Mouse (Mus musculus): Measurements from ENCODE around the gene Tmcc3.
A peak's percentile ranks its signal among the peaks of the same experiment; 100 is the strongest.

Gene Tmcc3

DNA sequence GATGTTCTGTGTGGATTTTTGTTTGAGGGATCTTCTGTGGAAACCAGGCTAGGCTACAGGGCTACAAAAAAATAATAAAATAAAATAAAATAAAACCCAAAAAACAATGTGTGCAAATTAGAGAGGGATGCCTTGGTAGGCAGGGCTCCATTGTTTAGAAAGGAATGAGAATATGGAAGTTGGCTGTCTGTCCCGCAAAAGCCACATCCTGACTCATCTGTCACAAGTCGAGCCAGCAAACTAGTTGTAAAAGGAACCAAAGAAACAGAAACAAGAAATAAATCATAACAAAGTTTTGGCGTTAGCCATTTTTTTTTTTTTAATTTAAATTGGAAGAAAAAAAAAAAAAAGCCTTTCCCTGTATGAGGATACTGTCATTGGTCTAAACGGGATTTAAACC lies 105.9 kb downstream of the Tmcc3 start:
- DNase-seq (ENCODE audit: low spot score) = no peak

DNA sequence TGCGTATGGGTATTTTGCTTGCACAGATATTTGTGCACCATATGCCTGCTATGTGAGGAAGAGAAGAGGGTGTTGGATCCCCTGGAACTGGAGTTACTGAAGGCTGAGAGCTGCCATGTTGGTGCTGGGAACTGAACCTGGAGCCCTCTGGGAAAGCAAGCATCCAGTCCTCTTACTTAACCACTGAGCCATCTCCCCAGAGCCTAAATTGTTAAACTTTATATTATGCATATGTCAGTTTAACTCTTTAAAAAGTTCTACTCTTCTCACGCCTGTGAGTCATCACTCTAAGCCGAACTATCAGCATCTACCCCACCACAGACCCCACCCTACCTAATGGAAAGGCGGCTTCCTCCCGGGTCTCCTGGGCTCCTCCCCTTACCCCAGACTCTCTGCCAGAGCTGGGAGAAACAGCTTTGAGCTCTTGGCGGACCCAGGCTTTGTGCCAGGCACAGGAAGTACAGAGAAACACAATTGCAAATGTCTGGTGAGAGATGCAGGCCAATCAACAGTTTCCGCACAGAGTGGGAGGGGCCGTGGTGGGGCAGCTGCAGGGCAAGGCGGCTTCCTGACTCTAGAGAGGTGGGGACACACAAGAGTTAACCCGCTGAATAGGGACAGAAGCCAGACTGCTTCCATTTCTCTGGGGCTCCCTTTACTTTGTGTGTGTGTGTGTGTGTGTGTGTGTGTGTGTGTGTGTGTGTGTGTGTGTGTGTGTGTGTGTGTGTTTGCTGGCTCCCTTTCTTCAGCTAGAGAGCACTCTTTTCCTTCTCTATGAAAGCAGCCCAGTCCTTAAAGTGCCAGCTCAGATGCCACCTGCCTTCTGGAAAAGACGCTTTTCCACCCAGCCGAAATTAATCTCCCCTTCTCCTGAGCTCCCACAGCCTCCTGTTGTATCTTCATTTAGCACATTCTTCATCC lies 114.5 kb downstream of the Tmcc3 start:
- peak; percentile 26 for DNase-seq (ENCODE audit: low spot score)

- no peak for DNase-seq (ENCODE audit: low spot score)
Observed at GRCm38 (mm10) chr10:94426921-94427270, 115.1 kb downstream of the Tmcc3 start.

DNA sequence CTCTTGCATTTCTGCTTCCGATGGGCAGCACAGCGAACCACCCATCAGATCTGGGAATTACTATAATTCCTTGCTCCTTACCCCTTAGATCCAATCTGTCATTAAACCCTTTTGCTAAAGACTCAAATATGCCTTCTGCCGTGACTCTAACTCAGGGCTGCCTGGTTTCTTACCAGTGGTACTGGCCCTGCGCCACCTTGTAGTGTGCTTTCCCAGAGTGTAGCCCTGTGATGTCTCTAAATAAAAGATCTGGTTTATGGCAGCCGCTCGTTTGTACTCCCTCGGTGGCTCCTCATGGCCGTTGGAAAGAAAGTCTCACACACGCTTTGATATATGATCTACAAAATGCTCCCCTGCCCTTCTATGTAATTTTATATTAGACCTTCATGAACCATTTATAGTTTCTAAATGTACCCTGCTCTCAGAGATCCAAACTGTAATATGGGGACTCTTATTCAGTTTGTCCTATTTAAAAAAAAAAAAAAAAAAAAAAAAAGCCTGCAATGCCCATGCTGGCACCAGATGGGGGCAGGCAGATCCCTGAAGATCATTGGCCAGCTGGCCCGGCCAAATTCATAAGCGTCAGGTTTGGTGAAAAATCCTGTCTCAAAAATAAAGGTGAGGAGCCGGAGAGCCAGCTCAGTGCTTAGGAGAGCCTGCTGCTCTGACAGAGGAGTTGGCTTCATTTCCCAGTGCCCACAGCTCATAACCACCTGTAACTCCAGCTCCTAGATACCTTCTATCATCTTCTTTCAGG lies 116.6 kb downstream of the Tmcc3 start:
- no peak for DNase-seq (ENCODE audit: low spot score)

GRCm38 (mm10) chr10:94430566-94430965 lies 118.8 kb downstream of the Tmcc3 start:
- no peak for DNase-seq (ENCODE audit: low spot score)

DNA sequence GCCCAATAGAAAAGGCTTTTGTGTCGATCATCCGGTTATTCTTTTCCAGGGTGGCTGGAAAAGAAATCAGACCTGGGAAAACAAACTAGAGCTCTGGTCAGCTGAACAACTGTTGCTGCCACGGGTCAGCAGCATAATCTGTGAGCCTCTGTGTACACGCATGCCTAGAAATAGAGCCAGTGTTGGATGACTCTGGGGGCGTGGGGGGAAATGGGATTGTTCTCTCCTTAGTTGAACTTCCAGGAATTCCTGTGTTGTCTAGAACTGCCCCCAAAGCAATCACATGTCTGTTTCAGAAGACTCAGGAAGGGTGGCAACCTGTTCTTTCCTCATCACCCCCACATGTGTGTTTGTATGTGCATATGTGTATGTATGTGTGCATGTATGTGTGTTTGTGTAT lies 121.2 kb downstream of the Tmcc3 start:
- no peak for DNase-seq (ENCODE audit: low spot score)

DNA sequence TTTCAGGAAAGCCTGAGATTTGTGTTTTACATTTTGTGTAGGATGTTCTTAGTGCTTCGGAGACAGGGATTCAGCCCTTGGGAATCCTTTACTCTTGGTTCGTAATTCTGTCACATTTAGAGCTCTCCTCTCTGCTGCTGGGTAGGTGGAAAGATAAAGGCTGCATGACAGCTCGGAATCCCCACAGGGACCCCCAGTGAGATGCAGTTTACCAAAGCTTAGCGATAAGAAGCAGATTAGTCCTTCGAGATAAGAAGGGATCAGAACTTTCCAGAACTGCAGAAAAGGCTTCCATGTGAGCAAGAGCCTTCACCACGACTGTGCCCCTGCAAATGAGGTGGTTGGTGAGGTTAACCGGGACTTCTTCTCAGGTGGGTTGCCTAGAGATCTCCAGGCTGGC lies 122.2 kb downstream of the Tmcc3 start:
- no peak for DNase-seq (ENCODE audit: low spot score)

GRCm38 (mm10) chr10:94442725-94443124 lies 131.0 kb downstream of the Tmcc3 start:
- no peak for DNase-seq (ENCODE audit: low spot score)

DNA sequence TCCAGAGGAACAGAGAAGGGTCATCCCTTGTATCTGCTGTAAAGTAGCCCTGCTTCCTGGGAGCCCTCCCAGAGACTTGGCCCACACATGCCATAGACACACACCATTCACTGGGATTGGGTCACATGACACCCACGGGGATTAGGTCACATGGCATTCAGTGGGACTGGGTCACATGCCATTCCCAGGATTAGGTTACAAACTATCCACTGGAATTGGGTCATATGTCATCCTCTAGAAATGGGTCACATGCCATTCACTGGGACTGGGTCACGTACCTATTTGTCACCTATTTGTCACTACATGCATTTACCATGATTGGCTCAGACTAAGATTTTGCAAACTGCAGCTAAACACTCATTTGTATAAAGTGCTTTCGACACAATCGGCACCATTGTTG lies 131.7 kb downstream of the Tmcc3 start:
- DNase-seq (ENCODE audit: low spot score) = no peak

DNA sequence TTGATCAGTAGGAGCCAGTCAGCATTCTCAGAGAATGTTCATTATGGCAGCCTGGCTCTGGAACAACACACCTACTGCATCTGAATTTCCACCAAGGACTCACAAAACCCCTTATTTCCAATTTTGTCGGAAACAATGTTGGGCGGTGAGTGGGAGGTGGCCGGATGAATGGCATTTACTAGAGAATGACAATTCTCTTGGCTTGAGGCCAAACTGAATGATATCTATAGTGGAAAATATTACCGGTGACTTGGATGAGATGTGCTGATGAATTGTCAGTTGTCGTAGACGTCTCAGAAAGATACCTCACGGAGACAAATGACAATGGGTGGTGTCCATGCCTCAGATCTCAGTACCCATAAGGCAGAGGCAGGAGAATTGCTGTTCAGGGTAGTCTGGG lies 133.4 kb downstream of the Tmcc3 start:
- DNase-seq (ENCODE audit: low spot score) = no peak

- no peak for DNase-seq (ENCODE audit: low spot score)
Observed at GRCm38 (mm10) chr10:94446379-94447008, 134.7 kb downstream of the Tmcc3 start.

DNA sequence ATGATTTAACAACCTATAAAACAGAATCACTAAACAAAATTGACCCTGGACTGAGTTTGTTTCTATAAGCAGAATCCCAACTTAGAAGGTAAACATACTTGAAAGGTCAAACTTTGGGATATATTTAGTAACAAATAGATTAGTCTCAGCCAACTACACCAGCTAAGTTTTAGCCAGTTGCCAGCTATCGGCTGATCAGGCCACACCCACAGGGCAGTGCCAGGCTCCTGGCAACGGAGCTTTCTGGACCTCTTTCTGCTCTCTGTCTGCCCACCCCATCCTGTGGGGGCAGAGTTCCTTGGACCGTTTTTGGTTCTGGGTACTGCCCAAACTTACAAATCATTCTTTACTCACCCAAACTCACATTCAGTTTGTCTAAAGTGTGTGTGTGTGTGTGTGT lies 137.9 kb downstream of the Tmcc3 start:
- DNase-seq (ENCODE audit: low spot score) = peak; percentile 19

- no peak for DNase-seq (ENCODE audit: low spot score)
Observed at GRCm38 (mm10) chr10:94450781-94451180, 139.0 kb downstream of the Tmcc3 start.

DNA sequence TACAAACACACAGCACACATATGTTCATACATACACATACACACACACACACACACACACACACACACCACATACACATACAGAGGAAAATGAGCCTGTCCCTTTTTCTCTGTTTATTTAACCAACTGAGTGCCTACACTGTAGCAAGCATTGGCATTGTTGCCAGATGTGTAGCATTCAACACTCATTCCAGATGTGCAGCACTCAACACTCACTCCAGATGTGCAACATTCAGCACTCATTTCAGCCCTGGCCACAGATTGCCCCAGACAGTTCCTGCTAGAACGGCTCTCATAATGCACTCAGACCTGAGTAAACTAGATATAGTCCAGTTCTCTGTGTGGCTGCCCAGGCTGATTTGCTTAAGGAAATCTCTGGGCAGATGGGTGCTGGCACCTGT lies 145.7 kb downstream of the Tmcc3 start:
- no peak for DNase-seq (ENCODE audit: low spot score)

DNA sequence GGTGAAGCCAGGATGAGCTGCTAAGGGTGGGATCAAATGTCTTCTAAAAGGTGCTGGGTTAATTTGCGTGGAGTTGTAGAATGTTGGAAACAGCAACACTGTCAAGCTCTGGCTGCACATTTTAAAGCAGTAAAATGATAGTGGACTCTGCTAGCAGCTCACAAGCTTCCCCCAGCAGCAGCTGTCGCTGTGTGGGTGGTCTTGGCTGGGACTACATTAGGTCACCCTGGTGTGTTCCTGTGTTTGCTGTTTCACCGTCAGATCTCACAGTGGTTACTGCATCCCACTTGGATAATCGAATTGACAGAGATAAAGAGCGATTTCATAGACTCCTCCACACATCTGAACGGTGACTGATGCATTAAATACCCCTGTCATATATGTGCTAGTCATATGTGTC lies 146.9 kb downstream of the Tmcc3 start:
- DNase-seq (ENCODE audit: low spot score) = no peak

DNA sequence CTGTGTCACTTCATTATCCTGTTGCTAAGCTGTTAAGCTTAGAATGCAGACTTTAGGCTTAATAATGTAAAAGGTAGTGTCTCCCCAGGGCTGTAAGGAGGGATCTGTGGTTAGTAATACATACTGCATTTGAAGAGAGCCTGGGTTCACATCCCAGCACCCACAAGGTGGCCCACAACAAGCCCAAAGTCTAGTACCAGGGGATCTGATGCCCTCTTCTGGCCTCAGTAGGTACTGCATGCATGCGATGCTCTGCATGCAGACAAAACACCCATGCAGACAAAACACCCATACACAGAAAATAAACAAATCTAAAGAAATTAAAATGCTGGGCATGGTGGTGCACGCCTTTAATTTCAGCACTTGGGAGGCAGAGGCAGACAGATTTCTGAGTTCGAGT lies 149.6 kb downstream of the Tmcc3 start:
- no peak for DNase-seq (ENCODE audit: low spot score)

DNA sequence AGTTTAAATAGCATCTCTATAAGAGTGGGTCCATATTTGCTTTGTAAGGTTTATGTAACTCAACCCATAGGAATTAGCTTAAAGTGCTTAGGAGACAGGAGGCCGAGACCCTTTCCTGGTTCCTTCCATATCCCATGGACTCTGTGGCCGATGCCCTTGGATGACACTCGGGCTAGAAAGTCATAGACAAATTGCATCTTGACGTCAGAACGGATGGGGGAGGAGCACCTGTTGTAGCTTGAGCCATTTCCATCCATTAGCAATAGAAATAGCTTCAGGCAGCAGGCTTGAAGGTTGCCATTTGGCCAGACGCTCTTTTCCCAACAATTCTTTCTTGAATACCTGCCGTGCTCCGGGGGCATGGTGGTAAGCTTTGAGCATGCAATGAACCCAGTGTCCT lies 150.1 kb downstream of the Tmcc3 start:
- DNase-seq (ENCODE audit: low spot score) = no peak

DNA sequence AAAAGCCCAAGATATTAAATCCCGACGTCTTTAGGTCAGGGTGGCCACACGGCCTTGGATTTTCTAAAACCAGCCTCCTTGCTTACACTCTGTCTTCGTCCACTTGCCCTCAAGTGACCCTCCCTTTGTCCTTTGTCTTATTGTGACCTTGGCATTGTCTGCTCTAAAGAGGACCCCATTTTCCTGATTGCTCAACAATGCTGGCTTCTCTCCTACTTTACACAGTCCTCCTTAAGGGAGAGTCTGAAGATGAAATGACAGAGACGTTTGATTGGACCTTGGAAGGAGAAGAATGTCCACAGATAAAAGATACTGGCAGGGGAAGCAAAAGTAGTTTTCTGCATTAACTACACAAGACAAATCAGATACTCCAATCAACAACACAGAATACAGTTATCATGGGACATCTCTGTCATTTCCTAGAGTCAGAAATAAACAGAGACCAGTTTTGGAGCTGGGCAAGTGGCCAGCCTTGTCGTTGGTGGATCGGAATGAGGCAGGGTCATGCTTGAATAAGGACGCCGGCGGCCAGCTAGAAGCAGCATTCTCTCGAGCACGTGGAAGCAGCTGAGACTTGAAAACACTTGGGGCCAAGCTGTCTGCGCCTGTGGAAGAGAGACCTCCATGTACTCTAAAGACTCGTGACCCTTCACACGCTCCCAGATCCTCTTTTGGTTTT lies 150.8 kb downstream of the Tmcc3 start:
- DNase-seq (ENCODE audit: low spot score) = peak; percentile 62

GRCm38 (mm10) chr10:94463410-94463809 lies 151.7 kb downstream of the Tmcc3 start:
- no peak for DNase-seq (ENCODE audit: low spot score)

DNA sequence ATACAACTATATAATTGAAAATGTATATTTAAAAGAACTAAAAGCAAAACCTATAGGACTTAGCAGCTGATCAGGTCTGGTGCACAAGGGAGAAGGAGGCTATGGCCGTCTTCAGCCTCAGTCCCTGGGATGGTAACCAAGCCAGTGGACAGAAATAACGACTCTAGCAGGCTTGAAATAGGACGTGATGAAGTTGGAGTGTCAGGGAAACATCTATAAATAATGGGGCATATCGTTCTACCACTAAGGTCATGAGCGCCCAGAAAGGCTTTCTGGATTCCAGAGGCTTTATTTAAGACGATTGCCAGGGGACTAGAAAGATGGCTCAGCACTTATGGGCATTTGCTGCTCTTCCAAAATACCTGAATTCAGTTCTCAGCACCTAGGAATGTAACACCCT lies 153.9 kb downstream of the Tmcc3 start:
- DNase-seq (ENCODE audit: low spot score) = no peak

GRCm38 (mm10) chr10:94466313-94466712 lies 154.6 kb downstream of the Tmcc3 start:
- DNase-seq (ENCODE audit: low spot score) = no peak

DNA sequence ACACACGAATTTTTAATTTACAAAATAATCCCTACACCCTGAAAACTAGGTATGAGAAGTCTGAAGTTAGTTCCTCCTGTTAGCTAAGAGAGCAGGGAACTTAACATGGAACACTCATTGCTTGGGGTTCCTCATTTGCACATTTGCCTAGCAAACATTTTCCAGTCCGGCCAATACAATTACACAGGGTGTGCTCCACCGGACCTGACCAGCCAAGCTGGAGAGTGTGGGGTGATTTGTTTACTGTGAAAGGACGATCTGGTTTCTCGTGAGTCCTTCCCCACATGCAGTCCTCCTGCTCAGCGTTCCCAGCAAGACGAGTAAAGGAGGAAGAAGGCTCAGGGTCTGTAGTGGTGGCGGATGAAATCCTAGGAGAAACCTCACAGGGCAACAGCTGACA lies 159.7 kb downstream of the Tmcc3 start:
- no peak for DNase-seq (ENCODE audit: low spot score)
